Mouse (Mus musculus): Measurements from ENCODE around the gene Mum1l1.
"Not testable (repeated sequence)": the region's sequence is repeated elsewhere in the genome, so short reads cannot be mapped to it uniquely, and the experiment has no call there.

Mum1l1 gene

GRCm38 (mm10) chrX:139209829-139210225 is at the start of gene Mum1l1:
Gene Mum1l1, plus strand, starts transcription at chrX:139210042.
- peak; percentile 10 to 43 for DNase-seq

GRCm38 (mm10) chrX:139178928-139179327 is 30.9 kb upstream of the Mum1l1 start, which contains the start of gene 4933428M09Rik:
Gene 4933428M09Rik, plus strand, starts transcription at chrX:139179228.
- DNase-seq: no peak

GRCm38 (mm10) chrX:139191506-139191905 is 18.3 kb upstream of the Mum1l1 start:
- peak in 1 of 2 experiments; percentile 3 for DNase-seq

- no peak for DNase-seq
Observed at GRCm38 (mm10) chrX:139194572-139195279, 15.1 kb upstream of the Mum1l1 start.

GRCm38 (mm10) chrX:139209191-139209828 is 532 bp upstream of the Mum1l1 start:
- not testable (repeated sequence) for DNase-seq

GRCm38 (mm10) chrX:139214765-139215164 is 4.9 kb downstream of the Mum1l1 start:
- DNase-seq: no peak

GRCm38 (mm10) chrX:139216409-139216808 is 6.6 kb downstream of the Mum1l1 start:
- DNase-seq: no peak

GRCm38 (mm10) chrX:139216991-139217593 is 7.2 kb downstream of the Mum1l1 start:
- DNase-seq: peak in 1 of 2 experiments; percentile 7

- no peak for DNase-seq
Observed at GRCm38 (mm10) chrX:139217776-139218175, 7.9 kb downstream of the Mum1l1 start.

- no peak for DNase-seq
Observed at GRCm38 (mm10) chrX:139219017-139219416, 9.2 kb downstream of the Mum1l1 start.

- DNase-seq: no peak
Observed at GRCm38 (mm10) chrX:139220830-139221229, 11.0 kb downstream of the Mum1l1 start.

- DNase-seq: no peak
Observed at GRCm38 (mm10) chrX:139221893-139222292, 12.1 kb downstream of the Mum1l1 start.

GRCm38 (mm10) chrX:139231143-139231542 is 21.3 kb downstream of the Mum1l1 start:
- no peak for DNase-seq

- no peak for DNase-seq
Observed at GRCm38 (mm10) chrX:139247294-139247693, 37.5 kb downstream of the Mum1l1 start.

- DNase-seq: no peak
Observed at GRCm38 (mm10) chrX:139257072-139257471, 47.2 kb downstream of the Mum1l1 start.

GRCm38 (mm10) chrX:139281966-139282365 is 72.1 kb downstream of the Mum1l1 start:
- no peak for DNase-seq

Data from thymus, postnatal 36 days (tissue).